Mouse (Mus musculus) C2C12 (cell line): ENCODE results near the gene Camta1.

Source experiments
- CTCF ChIP-seq: IDR thresholded peaks from one replicate; pipeline ENCODE4 v1.5.1; 2011; ENCODE audit not compliant: control insufficient read depth, insufficient read depth, insufficient read length
- MAX ChIP-seq: IDR thresholded peaks from one replicate; pipeline ENCODE4 v1.6.1; 2011; ENCODE audit warnings: mild to moderate bottlenecking, control low read depth
- MYOD1 ChIP-seq: IDR thresholded peaks from one replicate; pipeline ENCODE4 v1.6.1; 2011; ENCODE audit warnings: low read depth; ENCODE audit not compliant: control insufficient read depth, insufficient read length
- MYOG ChIP-seq: IDR thresholded peaks from one replicate; pipeline ENCODE4 v1.6.1; 2011; ENCODE audit not compliant: control insufficient read depth, insufficient read length; ENCODE audit errors: extremely low read depth
- USF1 ChIP-seq: IDR thresholded peaks from one replicate; pipeline ENCODE4 v1.6.1; 2011; ENCODE audit warnings: low read depth, mild to moderate bottlenecking, control low read depth, moderate library complexity

DNA sequence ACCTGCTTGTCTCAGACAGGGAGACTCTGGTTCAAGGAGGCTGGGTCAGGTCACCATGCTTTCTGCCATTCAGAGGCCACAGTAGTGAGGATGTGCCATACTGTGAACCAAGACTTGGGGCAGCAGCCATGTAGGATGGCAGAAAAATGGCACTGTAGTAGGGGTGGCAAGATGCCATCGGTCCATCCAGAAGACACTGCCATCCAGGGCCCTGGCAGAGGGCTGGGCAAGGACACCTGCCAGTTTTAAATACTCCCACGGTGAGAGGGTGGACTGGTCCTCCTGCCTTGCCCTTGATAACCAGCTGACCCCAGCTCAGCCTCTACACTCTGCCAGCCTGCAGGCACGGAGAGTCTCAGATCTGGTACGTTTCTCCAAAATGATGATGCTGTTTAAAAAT is 389.8 kb downstream of the Camta1 start:
- TF ChIP-seq CTCF = no peak
- no peak for TF ChIP-seq USF1
- no peak for TF ChIP-seq MYOD1
- no peak for TF ChIP-seq MAX
- TF ChIP-seq MYOG = no peak
